Mouse (Mus musculus): ENCODE measurements around the gene Dennd1b.

- TF ChIP-seq CTCF (IDR thresholded peaks at IDR 0.05) (no peak), POLR2A (IDR thresholded peaks at IDR 0.05; ENCODE audit: insufficient read depth, low read depth, low read length) (no peak)
Measured at GRCm38 (mm10) chr1:138940407-138940806, 22.8 kb upstream of the Dennd1b start.
